Mouse (Mus musculus): ENCODE measurements around the gene Mtrf1. TPM values are rescaled to one million over a fixed set of nuclear protein-coding genes. Genes with fewer than 3 reads are reported as not detected.
"Not testable (repeated sequence)": the region's sequence is repeated elsewhere in the genome, so short reads cannot be mapped to it uniquely, and the experiment has no call there.

The Mtrf1 gene
- total RNA-seq (2021), result 1 to 10 TPM; 4.4 to 5.8 TPM
- long read RNA-seq, experiment 1, transcript Mtrf1-201 (11 exons, 1,799 nt), result major isoform, 11 of 11 reads
- long read RNA-seq, experiment 1, partial matches to known transcripts, result 0 of 11 reads
- long read RNA-seq, experiment 1, other reads (novel, unspliced or antisense), result 0 of 11 reads
- long read RNA-seq, experiment 2, partial matches to known transcripts, result 0 of 2 reads
- long read RNA-seq, experiment 2, other reads (novel, unspliced or antisense), result 0 of 2 reads

DNA sequence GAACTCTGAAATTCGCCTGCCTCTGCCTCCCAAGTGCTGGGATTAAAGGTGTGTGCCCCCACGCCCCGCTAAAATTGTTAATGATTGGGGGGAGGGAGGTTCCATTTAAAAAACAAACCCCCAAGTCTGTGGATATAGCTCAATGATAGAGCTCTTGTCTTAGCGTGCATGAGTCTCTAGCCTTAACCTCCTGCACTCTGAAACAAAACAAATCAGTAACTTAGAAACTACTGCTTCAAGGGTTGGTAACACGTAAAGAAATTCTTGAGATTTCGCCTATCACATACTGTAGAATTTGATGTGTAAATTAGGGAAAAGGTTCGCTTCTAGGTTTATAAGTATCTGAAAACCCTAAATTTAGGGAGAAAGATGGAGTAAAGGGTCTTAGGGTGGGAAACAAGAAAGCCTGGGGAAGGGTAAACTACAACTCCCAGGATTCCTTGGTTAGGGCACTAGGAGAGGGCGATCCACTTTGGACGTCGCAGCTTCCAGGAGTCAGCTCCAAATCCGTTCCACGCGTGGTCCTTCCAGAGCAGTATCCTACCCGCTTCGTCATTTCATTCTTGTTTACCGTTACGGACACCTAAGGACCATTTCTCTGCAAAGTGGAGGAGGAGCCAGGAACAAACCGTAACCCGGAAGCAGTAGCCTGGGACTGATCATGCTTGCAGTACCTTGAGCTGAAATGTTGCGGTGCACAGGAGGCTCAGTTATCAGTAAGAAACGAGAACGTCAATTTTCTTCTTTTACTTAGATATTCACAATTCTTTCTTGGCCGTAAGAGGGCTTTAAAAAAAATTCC lies at the start of gene Mtrf1:
Mtrf1 (plus strand) TSS at position 452 of the 802 bp plus-strand sequence.
- DNase-seq (ENCODE audit: low spot score in 2 of 2), result peak in 1 of 2 experiments; percentile 60

DNA sequence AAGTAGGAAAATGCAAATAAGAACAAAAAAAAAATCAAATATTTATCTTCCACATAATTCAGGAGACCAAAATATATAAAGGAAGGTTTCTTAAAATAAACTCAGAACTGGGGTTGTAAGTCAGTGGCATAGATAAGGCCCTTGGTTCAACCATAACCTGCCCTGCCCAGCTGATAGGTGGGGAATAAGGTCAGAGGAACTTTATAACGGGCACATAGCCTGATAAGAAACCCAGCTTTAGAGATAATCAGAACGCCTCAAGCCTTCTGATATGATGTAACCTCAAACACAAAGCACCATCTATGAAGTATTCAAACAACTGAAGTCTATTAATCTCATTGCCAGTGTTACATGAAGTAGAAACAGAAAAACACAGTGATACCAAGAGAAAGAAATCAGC lies 39.5 kb upstream of the Mtrf1 start:
- no peak for DNase-seq (ENCODE audit: low spot score in 2 of 2)

DNA sequence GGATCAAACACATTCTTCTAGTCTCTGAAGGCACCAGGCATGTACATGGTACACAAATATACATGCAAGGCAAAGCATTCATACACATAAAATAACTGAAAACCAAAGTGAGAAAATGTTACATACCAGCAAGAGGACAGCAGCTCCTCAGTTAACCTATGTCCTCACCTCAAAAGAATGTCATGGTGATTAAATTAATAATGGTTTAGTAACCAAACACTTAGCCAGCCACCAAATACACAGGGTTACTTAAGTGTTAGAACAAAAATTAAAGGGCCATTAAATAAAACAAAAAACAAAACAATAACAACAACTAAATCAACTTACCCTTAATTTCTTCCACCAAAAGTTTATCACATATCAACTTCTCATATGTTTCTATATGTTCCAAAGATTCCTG lies 20.5 kb upstream of the Mtrf1 start:
- DNase-seq (ENCODE audit: low spot score in 2 of 2), result no peak

DNA sequence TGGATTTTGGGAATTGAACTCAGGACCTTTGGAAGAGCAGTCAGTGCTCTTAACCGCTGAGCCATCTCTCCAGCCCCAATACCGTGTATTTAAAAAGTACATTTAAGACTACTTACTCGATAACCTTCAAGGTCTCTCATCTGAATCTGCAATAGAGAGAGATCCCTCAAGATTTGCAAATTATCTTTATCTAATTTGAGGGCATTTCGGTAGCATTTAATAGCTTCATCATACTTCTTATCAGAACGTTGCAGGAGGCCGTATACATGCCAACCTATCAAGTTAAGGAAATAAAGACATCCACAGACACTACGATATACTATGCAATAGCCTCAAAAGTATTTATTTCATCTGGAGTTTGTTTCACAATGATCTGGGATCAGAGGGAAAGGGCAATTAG lies 14.5 kb upstream of the Mtrf1 start:
- no peak for DNase-seq (ENCODE audit: low spot score in 2 of 2)

DNA sequence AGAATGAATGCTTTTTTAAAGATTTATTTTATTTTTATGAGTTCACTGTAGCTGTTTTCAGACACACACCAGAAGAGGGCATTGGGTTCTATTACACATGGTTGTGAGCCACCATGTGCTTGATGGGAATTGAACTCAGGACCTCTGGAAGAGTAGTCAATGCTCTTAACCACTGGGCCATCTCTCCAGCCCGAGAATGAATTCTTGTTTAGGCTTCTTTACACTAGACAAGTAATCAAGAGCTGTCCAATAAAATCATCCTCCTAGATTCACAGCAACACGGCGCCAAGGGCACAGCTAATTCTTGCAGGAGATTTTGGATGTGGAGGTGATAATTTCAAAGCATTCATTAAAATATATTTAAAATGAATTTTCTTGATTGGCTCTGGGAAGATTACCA lies 9.3 kb upstream of the Mtrf1 start:
- no peak for DNase-seq (ENCODE audit: low spot score in 2 of 2)

DNA sequence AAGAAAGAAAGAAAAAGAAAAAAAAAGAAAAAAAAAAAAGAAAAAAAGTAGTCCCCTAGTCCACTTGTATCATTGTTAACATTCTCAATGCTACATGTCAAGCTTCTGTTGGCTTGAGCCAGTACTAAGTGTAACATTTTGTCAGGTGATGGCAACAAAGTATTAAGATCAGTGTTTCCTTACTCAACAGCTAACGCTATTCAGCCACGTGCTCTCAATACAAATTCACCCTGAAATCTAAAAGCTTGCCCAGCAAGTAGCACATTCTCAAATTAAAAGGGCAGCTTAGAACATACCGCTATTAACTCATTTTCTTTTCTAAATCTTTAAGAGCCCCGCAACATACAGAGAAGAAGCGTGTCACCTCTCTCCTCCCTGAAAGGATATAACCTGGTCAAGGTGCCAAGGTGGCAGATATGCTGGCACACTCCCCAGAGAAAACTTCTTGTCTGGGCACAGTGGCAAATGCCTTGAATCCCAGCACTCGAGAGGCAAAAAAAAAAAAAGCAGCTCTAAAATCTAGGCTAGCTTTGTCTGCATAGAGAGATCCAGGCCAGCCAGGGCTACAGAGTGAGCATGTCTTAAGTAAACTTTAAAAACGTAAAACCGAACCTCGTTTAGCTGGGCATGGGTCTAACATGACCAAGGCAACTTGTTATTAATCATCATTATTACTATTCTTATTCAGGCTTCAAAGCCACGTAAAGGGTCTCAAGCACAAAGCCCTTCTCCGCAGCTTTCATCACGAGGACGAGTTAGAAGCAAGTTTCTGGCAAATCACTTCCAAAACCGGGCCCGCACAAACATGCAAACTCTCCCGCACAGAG lies 7.9 kb upstream of the Mtrf1 start:
- DNase-seq (ENCODE audit: low spot score in 2 of 2), result peak in 1 of 2 experiments; percentile 9

DNA sequence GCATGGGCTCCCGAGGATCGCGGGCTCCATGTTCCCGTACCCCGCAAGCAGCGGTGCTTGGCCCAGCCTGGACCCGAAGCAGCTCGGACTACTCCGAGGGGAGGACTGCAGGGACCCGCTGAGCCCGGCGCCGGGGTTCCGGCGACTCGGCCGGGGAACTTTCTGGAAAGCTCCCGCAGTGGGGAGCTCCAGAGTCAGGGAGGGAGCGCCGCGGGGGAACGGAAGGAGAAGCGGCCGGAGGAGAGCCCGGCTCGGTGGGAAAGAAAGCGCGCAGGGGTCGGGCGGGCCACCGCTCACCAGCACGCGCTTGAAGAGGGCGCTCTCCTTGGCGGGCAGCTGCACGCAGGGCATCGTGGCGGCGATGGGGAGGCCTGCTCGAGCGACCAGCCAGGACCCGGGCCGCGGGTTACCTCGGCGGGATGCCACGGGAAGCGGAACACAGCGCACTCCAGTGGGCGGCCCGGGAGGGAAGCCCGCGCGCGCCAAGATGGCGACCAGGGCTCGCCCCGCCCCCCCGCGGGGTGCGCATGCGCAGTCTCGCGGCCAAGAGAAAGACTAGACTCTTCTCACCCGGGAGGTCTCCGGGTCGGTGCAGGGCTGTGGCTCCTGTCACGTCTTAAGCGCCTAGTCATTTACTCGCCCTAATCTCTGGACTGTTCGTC lies 7.2 kb upstream of the Mtrf1 start, which contains the start of gene Naa16:
Naa16 (minus strand) TSS at position 514 of the 662 bp plus-strand sequence.
- DNase-seq (ENCODE audit: low spot score in 2 of 2), result peak; percentile 95 to 96

DNA sequence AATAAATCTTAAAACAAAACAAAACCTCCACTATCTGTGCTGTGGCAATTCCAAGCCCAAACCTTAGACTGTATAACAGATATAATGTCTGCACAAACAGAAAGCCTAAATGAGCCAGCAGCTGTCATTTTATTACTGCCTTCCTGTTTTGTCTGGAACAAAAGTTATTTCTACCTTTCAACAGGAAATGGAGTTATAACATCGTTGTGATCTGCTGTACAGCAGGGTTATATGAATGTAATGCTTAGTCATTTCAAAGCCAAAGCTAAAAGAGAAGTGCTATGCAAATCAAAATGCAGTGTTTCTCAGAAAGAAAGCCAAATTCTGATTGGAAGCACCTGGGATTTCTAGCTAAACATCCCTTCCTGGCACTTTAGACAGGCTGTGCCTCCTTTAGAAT lies 4.3 kb upstream of the Mtrf1 start:
- no peak for DNase-seq (ENCODE audit: low spot score in 2 of 2)

DNA sequence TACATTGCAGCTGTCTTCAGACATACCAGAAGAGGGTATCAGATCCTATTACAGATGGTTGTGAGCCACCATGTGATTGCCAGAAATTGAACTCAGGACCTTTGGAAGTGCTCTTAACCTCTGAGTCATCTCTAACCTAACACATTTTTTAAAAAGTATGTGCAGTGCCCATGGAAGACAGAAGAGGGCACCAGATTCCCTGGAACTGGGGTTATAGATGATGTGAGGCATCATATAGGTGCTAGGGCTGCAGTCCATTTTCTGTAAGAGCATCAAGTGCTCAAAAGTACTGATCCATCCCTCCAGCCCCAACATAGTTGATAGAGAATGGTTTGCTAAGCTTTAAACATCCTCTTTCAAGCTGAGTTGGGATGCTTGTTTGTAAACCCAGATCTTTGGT lies 3.0 kb upstream of the Mtrf1 start:
- DNase-seq (ENCODE audit: low spot score in 2 of 2), result no peak

DNA sequence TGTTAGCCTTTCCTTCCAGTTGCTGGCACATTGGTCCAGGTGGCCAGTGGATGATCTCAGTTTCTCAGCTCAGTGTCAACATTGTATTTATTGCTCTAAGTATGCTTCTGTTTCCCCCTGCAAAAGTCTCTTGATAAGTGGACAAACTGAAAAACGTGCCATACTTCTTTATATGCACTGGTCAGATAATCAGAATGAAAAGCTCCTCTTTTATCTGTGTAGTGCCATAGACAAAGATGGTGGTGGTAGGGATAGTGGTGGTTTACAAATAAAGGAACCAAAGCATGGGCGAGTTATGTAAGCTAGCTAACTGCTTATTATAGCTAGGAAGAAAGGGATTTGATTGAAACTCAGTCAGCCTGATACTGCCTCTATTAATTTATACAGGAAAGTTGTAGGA lies 10.1 kb downstream of the Mtrf1 start:
- DNase-seq (ENCODE audit: low spot score in 2 of 2), result no peak

DNA sequence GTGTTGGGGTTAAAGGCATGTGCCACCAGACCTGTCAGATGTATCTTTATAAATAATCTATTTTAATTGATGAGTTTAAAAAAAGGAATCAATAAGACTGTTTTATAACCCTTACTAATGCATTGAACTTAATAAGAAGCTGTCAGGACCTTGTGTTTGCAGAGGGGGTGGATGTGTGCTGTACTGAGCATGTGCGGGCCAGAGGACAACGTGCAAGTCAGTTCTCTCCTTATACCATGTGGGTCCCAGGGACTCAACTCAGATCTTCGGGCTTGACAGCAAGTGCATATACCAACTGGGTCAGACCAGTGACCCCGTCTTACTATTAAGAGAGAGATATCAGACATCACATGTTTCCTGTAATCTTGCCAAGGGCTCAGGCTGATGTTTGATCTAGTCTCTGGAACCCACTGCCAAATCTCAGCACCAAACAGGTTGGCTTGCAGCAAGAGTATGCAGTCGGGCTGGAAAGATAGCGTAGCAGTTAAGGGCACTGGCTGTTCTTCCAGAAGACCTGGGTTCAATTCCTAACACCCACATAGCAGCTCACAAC lies 11.8 kb downstream of the Mtrf1 start:
- no peak for DNase-seq (ENCODE audit: low spot score in 2 of 2)

DNA sequence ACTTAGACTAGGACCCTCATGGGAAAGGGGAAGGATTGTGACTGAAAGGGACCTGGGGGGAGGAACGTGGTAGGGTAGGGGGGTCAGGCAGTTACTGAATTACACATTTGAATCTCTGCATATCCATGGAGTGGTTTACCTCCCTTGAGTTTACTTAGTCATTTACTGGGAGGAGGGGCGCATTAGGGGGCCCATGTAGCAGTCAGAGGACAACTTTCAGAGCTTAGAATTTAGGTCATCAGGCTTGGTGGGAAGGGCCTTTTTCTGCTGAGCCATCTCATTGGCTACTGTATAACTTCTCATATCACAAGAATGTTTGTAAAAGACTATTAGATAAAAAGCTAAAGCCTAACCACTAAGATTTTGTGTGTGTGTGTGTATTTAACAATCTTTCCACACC lies 13.1 kb downstream of the Mtrf1 start:
- no peak for DNase-seq (ENCODE audit: low spot score in 2 of 2)

DNA sequence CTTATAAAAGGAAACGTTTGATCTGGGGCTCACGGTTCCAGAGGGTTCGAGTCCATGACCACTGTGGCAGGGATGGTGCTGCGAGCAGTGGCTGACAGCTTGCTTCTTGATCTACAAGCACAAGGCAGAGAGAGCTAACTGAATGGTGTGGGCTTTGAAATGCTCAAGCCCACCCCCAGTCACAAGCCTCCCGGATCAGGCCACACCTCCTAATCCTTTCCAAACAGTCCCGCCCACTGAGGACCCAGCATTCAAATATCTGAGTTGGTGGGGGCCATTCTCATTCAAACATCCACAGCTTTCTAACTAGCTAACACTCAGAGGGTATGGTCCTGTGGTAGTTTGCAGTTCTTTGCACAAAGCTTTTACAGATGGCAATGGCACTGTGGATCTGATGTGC lies 15.5 kb downstream of the Mtrf1 start:
- DNase-seq (ENCODE audit: low spot score in 2 of 2), result no peak

DNA sequence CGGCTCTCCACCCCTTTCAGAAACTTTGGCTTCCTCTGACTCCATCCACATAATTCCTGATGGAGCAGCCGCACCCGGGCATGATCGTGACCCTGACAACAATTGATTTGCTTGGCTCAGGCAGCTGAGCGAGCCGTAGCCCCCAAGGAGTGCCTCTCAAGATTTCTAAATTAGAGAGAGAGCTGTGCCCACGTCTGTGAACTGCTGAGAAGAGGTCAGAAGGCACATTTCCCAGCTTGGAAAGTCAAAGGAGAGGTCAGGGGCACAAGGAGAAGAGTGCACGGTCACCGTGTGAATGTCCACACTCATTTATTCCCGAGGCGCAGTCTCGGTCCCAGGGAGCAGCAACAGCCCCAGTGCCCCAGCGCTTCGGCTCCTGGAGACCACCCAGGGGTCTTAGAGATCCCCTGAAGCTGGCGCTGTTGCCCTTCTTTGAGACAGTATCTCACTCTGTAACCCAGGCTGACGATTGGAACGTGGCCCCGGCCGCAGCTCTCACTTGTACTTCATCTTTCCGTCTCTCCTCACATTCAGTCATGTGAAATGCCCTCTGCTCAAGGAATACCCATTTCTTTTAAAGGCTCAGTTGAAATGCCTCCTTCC lies 22.6 kb downstream of the Mtrf1 start:
- DNase-seq (ENCODE audit: low spot score in 2 of 2), result no peak

DNA sequence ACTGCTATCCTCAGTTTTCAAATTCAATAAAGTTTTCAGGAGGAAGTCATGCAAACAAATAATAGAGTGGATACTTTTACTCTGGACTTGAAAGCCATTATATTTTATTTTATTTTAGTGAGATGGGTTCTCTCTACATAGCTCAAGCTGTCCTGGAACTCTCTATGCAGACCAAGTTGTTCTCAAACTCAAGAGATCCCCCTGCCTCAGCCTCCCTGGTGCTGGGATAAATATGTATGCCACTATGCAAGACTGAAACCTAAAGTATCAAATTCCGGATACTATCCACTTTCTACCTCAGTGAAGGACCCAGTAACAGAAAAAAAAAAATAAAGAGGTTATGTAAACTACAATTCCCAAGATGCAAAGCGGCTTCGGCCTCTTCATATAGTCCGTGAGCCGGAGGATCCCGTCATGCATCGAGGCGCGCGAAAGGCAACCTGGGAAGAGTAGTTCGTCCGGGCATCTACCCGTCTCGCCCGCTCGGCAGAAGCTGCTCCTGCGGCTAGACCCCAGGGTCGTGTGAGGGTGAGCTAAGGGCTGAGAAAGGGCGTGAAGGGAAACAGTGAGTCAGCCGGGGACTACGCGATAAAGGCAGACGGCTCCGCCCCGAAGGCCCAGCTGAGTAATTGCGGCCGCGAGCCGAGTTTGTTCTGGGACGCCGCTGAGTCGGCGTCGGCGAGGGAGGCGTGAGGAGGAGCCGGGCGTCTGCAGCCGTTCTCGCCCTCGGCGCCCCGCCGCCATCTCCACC lies 28.6 kb downstream of the Mtrf1 start, which contains the start of gene Kbtbd7:
Kbtbd7 (plus strand) TSS at position 533 of the 751 bp plus-strand sequence.
- DNase-seq (ENCODE audit: low spot score in 2 of 2), result peak; percentile 76 to 90

DNA sequence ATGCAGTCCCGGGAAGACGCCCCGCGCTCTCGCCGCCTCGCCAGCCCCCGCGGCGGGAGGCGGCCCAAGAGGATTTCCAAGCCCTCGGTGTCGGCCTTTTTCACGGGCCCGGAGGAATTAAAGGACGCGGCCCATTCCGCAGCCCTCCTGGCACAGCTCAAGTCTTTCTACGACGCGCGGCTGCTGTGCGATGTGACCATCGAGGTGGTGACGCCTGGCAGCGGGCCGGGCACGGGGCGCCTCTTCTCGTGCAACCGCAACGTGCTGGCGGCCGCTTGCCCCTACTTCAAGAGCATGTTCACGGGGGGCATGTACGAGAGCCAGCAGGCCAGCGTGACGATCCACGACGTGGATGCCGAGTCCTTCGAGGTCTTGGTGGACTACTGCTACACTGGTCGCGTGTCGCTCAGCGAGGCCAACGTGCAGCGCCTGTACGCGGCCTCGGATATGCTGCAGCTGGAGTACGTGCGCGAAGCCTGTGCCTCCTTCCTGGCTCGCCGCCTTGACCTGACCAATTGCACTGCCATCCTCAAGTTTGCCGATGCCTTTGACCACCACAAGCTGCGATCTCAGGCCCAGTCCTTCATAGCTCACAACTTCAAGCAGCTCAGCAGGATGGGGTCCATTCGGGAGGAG lies 29.3 kb downstream of the Mtrf1 start:
- DNase-seq (ENCODE audit: low spot score in 2 of 2), result not testable (repeated sequence)

DNA sequence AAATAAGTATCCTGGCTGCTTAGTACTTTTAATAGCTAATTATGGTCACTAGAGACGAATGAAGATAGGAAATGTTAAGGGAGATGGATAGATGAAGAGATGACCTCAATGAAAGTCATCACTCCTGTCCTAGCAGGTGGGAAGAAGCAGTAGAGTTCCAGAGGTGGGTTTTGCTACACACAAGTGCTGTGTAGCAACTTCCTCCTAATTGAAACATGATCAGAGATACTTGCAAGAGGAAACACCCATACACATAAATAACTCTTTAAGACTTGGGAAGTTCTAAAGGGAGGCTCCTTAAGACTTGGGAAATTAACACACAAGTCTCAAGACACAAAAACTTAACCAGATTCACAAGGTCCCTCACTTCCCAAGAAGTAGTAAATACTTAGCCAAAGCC lies 36.5 kb downstream of the Mtrf1 start:
- no peak for DNase-seq (ENCODE audit: low spot score in 2 of 2)

DNA sequence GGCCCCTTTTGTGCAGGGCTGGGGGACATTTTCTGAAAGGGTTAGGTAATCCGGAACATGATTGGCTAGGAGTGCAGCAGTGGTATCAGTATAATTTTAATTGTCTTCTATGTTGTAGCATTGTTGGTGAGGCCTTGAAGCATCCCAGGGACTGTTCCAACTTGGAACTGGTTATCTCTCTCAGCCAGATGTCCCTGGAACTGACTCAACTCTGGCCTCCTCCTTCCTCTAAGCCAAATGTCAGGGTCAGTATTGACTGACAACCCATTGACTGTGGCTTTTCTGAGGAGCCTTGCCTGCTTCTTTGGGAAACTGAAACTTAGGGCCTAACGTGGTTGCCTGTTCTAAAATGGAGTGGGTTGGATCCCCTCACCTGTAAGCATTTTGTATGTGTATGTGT lies 43.1 kb downstream of the Mtrf1 start:
- DNase-seq (ENCODE audit: low spot score in 2 of 2), result no peak

DNA sequence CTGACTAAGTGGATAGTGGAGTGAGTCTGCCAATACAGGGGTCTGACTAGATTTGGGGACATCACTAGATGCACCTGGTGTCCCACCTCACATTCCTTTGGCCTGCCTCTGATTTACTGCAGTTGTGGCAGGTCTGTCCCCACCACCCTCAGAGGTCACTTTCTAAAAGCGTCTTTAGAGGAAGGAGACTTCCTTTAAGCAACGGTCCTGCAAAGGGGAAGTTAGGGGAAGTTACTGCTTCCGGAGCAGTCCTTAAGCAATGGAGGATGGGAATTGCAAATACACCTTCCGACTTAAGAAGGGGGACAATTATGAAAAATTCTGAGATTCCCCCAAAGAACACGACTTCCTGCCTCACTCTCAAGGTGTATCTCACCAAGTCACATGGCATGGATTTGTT lies 43.9 kb downstream of the Mtrf1 start:
- no peak for DNase-seq (ENCODE audit: low spot score in 2 of 2)

Measured in gastrocnemius, postnatal 4 days (tissue).